Mouse (Mus musculus) E14TG2a.4 (cell line): Measurements from ENCODE around the gene Osbpl6.

Source experiments
- H3K27me3 ChIP-seq: 2 replicates; pipeline ENCODE4 v1.6.1; 2014; ENCODE audit warnings: low read length, control low read depth; ENCODE audit not compliant: insufficient read depth
- H3K36me3 ChIP-seq: 2 replicates; pipeline ENCODE4 v1.6.1; 2014; ENCODE audit warnings: low read length, control low read depth; ENCODE audit not compliant: insufficient read depth
- H3K4me1 ChIP-seq: replicated peaks from 2 replicates; pipeline ENCODE4 v1.6.1; 2014; ENCODE audit warnings: low read depth, low read length, control low read depth
- H3K4me3 ChIP-seq: replicated peaks from 2 replicates; pipeline ENCODE4 v1.5.1; 2014; ENCODE audit warnings: mild to moderate bottlenecking, low read length
- H3K9me3 ChIP-seq: 2 replicates; pipeline ENCODE4 v1.6.1; 2014; ENCODE audit warnings: low read length, control low read depth
- CTCF ChIP-seq: conservative IDR thresholded peaks from 2 replicates; pipeline ENCODE4 v1.5.1; 2014; ENCODE audit warnings: low read length
- NANOG ChIP-seq: IDR thresholded peaks from 2 replicates; pipeline ENCODE4 v1.6.1; 2014; ENCODE audit warnings: borderline replicate concordance, low read length, mixed read lengths
- POU5F1 ChIP-seq: IDR thresholded peaks from 2 replicates; pipeline ENCODE4 v1.6.1; 2014; ENCODE audit warnings: low read length, borderline replicate concordance

Osbpl6 gene

GRCm38 (mm10) chr2:76370656-76370922, 35.7 kb upstream of the Osbpl6 start:
- H3K36me3 ChIP-seq, result peaks cover 42% of the 10 kb centered on the region
- H3K4me3 ChIP-seq, result peak overlapping the region; percentile 93
- TF ChIP-seq NANOG (no peak), POU5F1 (no peak), CTCF (no peak)
- H3K4me1 ChIP-seq, result peaks cover 14% of the 10 kb centered on the region
- no peaks in the 10 kb centered on the region for H3K9me3 ChIP-seq
- no peaks in the 10 kb centered on the region for H3K27me3 ChIP-seq

- peaks cover 52% of the 10 kb centered on the region for H3K36me3 ChIP-seq
- TF ChIP-seq NANOG (no peak), POU5F1 (no peak), CTCF (no peak)
- H3K9me3 ChIP-seq, result no peaks in the 10 kb centered on the region
Measured at GRCm38 (mm10) chr2:76372244-76372643, 34.1 kb upstream of the Osbpl6 start.

GRCm38 (mm10) chr2:76374544-76375206, 31.6 kb upstream of the Osbpl6 start:
- Histone ChIP-seq H3K27me3 (no peaks in the 10 kb centered on the region), H3K4me3 (no peak overlapping the region), H3K4me1 (peaks cover 17% of the 10 kb centered on the region), H3K36me3 (peaks cover 73% of the 10 kb centered on the region), H3K9me3 (no peaks in the 10 kb centered on the region)
- no peak for TF ChIP-seq CTCF
- TF ChIP-seq POU5F1, result no peak
- no peak for TF ChIP-seq NANOG

More at GRCm38 (mm10) chr2:76372244-76372643, 34.1 kb upstream of the Osbpl6 start:
- H3K4me1 ChIP-seq, result peaks cover 17% of the 10 kb centered on the region
- H3K4me3 ChIP-seq, result no peak overlapping the region
- no peaks in the 10 kb centered on the region for H3K27me3 ChIP-seq

GRCm38 (mm10) chr2:76378646-76379045, 27.7 kb upstream of the Osbpl6 start:
- Histone ChIP-seq H3K27me3 (no peaks in the 10 kb centered on the region), H3K4me1 (peaks cover 13% of the 10 kb centered on the region), H3K36me3 (peaks cover 89% of the 10 kb centered on the region), H3K9me3 (no peaks in the 10 kb centered on the region), H3K4me3 (no peak overlapping the region)
- no peak for TF ChIP-seq CTCF
- no peak for TF ChIP-seq POU5F1
- no peak for TF ChIP-seq NANOG

- Histone ChIP-seq H3K36me3 (peaks cover 56% of the 10 kb centered on the region), H3K9me3 (no peaks in the 10 kb centered on the region), H3K4me3 (no peak overlapping the region), H3K27me3 (no peaks in the 10 kb centered on the region), H3K4me1 (no peaks in the 10 kb centered on the region)
- no peak for TF ChIP-seq POU5F1
- no peak for TF ChIP-seq NANOG
- TF ChIP-seq CTCF, result no peak
Measured at GRCm38 (mm10) chr2:76386531-76386930, 19.8 kb upstream of the Osbpl6 start.

- Histone ChIP-seq H3K36me3 (no peaks in the 10 kb centered on the region), H3K4me1 (peaks cover 33% of the 10 kb centered on the region), H3K27me3 (peaks cover 31% of the 10 kb centered on the region), H3K9me3 (no peaks in the 10 kb centered on the region), H3K4me3 (no peak overlapping the region)
- TF ChIP-seq NANOG (peak; percentile 63), CTCF (no peak), POU5F1 (no peak)
Measured at GRCm38 (mm10) chr2:76400178-76400577, 6.1 kb upstream of the Osbpl6 start.

GRCm38 (mm10) chr2:76405596-76406150, 635 bp upstream of the Osbpl6 start:
- Histone ChIP-seq H3K27me3 (peaks cover 64% of the 10 kb centered on the region), H3K4me3 (peak overlapping the region; percentile 93)
- TF ChIP-seq CTCF (no peak), NANOG (no peak), POU5F1 (no peak)

DNA sequence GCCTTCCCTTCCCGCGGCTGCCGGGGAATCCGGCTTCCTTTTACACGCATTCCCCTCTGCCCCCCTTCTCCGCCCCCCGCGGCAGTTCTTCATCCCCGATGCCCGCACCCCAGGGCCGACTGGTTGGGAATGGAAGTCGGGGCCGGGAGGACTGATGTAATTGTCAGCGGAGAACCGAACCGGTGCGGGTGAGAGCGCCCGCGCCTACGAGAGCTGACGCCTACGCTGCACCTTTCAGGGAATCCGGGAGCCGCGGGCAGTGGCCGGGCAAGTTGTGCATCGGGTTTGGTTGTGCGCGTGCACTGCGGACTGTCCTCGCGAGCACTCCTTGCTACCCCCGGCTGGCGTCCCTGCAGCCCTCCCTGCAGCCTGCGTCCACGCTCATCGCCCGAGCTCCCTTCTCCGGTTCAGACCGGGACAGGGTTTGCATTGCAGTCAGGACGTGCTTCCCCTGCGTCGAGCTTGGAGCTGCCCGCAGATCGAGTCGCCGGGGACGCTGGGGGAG, 681 bp downstream of the Osbpl6 start:
- peak overlapping the region; percentile 93 for H3K4me3 ChIP-seq
- peaks cover 18% of the 10 kb centered on the region for H3K4me1 ChIP-seq
- no peaks in the 10 kb centered on the region for H3K36me3 ChIP-seq
- peaks cover 60% of the 10 kb centered on the region for H3K27me3 ChIP-seq
- H3K9me3 ChIP-seq, result no peaks in the 10 kb centered on the region
- TF ChIP-seq POU5F1 (no peak), NANOG (no peak)

More at GRCm38 (mm10) chr2:76405596-76406150, 635 bp upstream of the Osbpl6 start:
- Histone ChIP-seq H3K36me3 (no peaks in the 10 kb centered on the region), H3K4me1 (peaks cover 31% of the 10 kb centered on the region), H3K9me3 (no peaks in the 10 kb centered on the region)
